Mouse (Mus musculus): Measurements from ENCODE around the gene Fetub. TPM values are rescaled to one million over a fixed set of nuclear protein-coding genes. Genes with fewer than 3 reads are reported as not detected.

Fetub gene
- not detected in 2 replicates for polyA plus RNA-seq (2015; fragmentation: Nextera tagmentation; extraction: Ambion mirVana)

- Histone ChIP-seq H3K4me2 (replicated peaks) (no peak within 1 kb of the TSS; the same call in 1 of the 2 replicates), H3K4me1 (peaks cover 6% of the 10 kb centered on the region; the same call in 1 of the 2 replicates), H3K36me3 (no peaks in the 10 kb centered on the region), H3K27me3 (no peaks in the 10 kb centered on the region), H3K4me3 (no peak within 1 kb of the TSS), H3K27ac (no peak within 1 kb of the TSS), H3K9me3 (no peaks in the 10 kb centered on the region), H3K9ac (no peak within 1 kb of the TSS)
- 93% methylated on average over 5 of the region's 5 CpGs for WGBS
- no peak for ATAC-seq (ENCODE audit: low FRiP score, low read depth)
Observed at GRCm38 (mm10) chr16:22918034-22918433, at the start of gene Fetub. TSS of gene Fetub (plus strand) at chr16:22918334.

GRCm38 (mm10) chr16:22872397-22872796, 45.7 kb upstream of the Fetub start:
- Histone ChIP-seq H3K27ac (no peak overlapping the region), H3K9ac (no peak overlapping the region), H3K4me2 (replicated peaks) (no peak overlapping the region), H3K36me3 (peaks cover 62% of the 10 kb centered on the region), H3K4me3 (no peak overlapping the region), H3K9me3 (no peaks in the 10 kb centered on the region), H3K4me1 (no peaks in the 10 kb centered on the region), H3K27me3 (no peaks in the 10 kb centered on the region)
- ATAC-seq (ENCODE audit: low FRiP score, low read depth): no peak
- WGBS: 96% methylated on average over 8 of the region's 8 CpGs

GRCm38 (mm10) chr16:22873369-22873768, 44.8 kb upstream of the Fetub start:
- Histone ChIP-seq H3K36me3 (peaks cover 53% of the 10 kb centered on the region), H3K9ac (no peak overlapping the region), H3K9me3 (no peaks in the 10 kb centered on the region), H3K27me3 (no peaks in the 10 kb centered on the region), H3K4me3 (no peak overlapping the region), H3K4me2 (replicated peaks) (no peak overlapping the region), H3K27ac (no peak overlapping the region), H3K4me1 (no peaks in the 10 kb centered on the region)
- 78% methylated on average over 4 of the region's 4 CpGs for WGBS
- ATAC-seq (ENCODE audit: low FRiP score, low read depth): no peak

GRCm38 (mm10) chr16:22876218-22877043, 41.7 kb upstream of the Fetub start:
- H3K36me3 ChIP-seq: peaks cover 23% of the 10 kb centered on the region
- H3K27me3 ChIP-seq: no peaks in the 10 kb centered on the region
- no peak overlapping the region for H3K4me3 ChIP-seq
- no peak for ATAC-seq (ENCODE audit: low FRiP score, low read depth)
- no peaks in the 10 kb centered on the region for H3K9me3 ChIP-seq
- H3K4me1 ChIP-seq: peaks cover 11% of the 10 kb centered on the region
- no peak overlapping the region for H3K4me2 ChIP-seq (replicated peaks)
- no peak overlapping the region for H3K27ac ChIP-seq
- H3K9ac ChIP-seq: no peak overlapping the region
- 49% methylated on average over 9 of the region's 9 CpGs for WGBS

GRCm38 (mm10) chr16:22877660-22878390, 40.3 kb upstream of the Fetub start:
- H3K36me3 ChIP-seq: peaks cover 9% of the 10 kb centered on the region
- H3K27me3 ChIP-seq: no peaks in the 10 kb centered on the region
- ATAC-seq (ENCODE audit: low FRiP score, low read depth): no peak
- no peak overlapping the region for H3K9ac ChIP-seq
- peaks cover 12% of the 10 kb centered on the region for H3K4me1 ChIP-seq
- H3K4me3 ChIP-seq: no peak overlapping the region
- WGBS: 75% methylated on average over 11 of the region's 11 CpGs
- H3K27ac ChIP-seq: no peak overlapping the region
- H3K9me3 ChIP-seq: no peaks in the 10 kb centered on the region
- no peak overlapping the region for H3K4me2 ChIP-seq (replicated peaks)

- Histone ChIP-seq H3K9me3 (no peaks in the 10 kb centered on the region), H3K9ac (no peak overlapping the region), H3K27me3 (no peaks in the 10 kb centered on the region), H3K4me1 (peaks cover 12% of the 10 kb centered on the region), H3K4me2 (replicated peaks) (no peak overlapping the region), H3K4me3 (no peak overlapping the region), H3K27ac (no peak overlapping the region), H3K36me3 (no peaks in the 10 kb centered on the region; the same call in 1 of the 2 replicates)
- ATAC-seq (ENCODE audit: low FRiP score, low read depth): no peak
- 74% methylated on average over 7 of the region's 7 CpGs for WGBS
Observed at GRCm38 (mm10) chr16:22878716-22879115, 39.4 kb upstream of the Fetub start.

- Histone ChIP-seq H3K4me3 (no peak overlapping the region), H3K4me1 (peaks cover 12% of the 10 kb centered on the region), H3K27ac (no peak overlapping the region), H3K9me3 (no peaks in the 10 kb centered on the region), H3K4me2 (replicated peaks) (no peak overlapping the region), H3K9ac (no peak overlapping the region), H3K27me3 (no peaks in the 10 kb centered on the region), H3K36me3 (no peaks in the 10 kb centered on the region)
- 68% methylated on average over 7 of the region's 7 CpGs for WGBS
- ATAC-seq (ENCODE audit: low FRiP score, low read depth): no peak
Observed at GRCm38 (mm10) chr16:22879945-22880595, 38.1 kb upstream of the Fetub start.

GRCm38 (mm10) chr16:22880900-22881299, 37.2 kb upstream of the Fetub start:
- Histone ChIP-seq H3K4me1 (peaks cover 12% of the 10 kb centered on the region), H3K27me3 (no peaks in the 10 kb centered on the region), H3K9me3 (no peaks in the 10 kb centered on the region), H3K4me2 (replicated peaks) (peak overlapping the region; percentile 7; the same call in 1 of the 2 replicates), H3K27ac (no peak overlapping the region), H3K9ac (no peak overlapping the region), H3K36me3 (no peaks in the 10 kb centered on the region), H3K4me3 (no peak overlapping the region)
- 6% methylated on average over 6 of the region's 6 CpGs for WGBS
- ATAC-seq (ENCODE audit: low FRiP score, low read depth): no peak

- no peaks in the 10 kb centered on the region for H3K36me3 ChIP-seq
- H3K4me1 ChIP-seq: peaks cover 12% of the 10 kb centered on the region
- no peak overlapping the region; the same call in 1 of the 2 replicates for H3K4me2 ChIP-seq (replicated peaks)
- no peak overlapping the region for H3K4me3 ChIP-seq
- H3K9me3 ChIP-seq: no peaks in the 10 kb centered on the region
- H3K27me3 ChIP-seq: no peaks in the 10 kb centered on the region
- H3K9ac ChIP-seq: no peak overlapping the region
- WGBS: 78% methylated on average over 4 of the region's 4 CpGs
- ATAC-seq (ENCODE audit: low FRiP score, low read depth): no peak
- no peak overlapping the region for H3K27ac ChIP-seq
Observed at GRCm38 (mm10) chr16:22881487-22881886, 36.6 kb upstream of the Fetub start.

GRCm38 (mm10) chr16:22883441-22883840, 34.7 kb upstream of the Fetub start:
- H3K4me3 ChIP-seq: no peak overlapping the region
- H3K27me3 ChIP-seq: no peaks in the 10 kb centered on the region
- no peak for ATAC-seq (ENCODE audit: low FRiP score, low read depth)
- no peak overlapping the region for H3K27ac ChIP-seq
- H3K9me3 ChIP-seq: no peaks in the 10 kb centered on the region
- H3K4me1 ChIP-seq: peaks cover 12% of the 10 kb centered on the region
- 80% methylated on average over 5 of the region's 5 CpGs for WGBS
- no peak overlapping the region for H3K4me2 ChIP-seq (replicated peaks)
- H3K36me3 ChIP-seq: no peaks in the 10 kb centered on the region
- no peak overlapping the region for H3K9ac ChIP-seq

- H3K4me1 ChIP-seq: peaks cover 12% of the 10 kb centered on the region
- no peak overlapping the region for H3K4me3 ChIP-seq
- no peak overlapping the region for H3K4me2 ChIP-seq (replicated peaks)
- no peaks in the 10 kb centered on the region for H3K9me3 ChIP-seq
- no peak overlapping the region for H3K9ac ChIP-seq
- H3K27me3 ChIP-seq: no peaks in the 10 kb centered on the region
- WGBS: 14% methylated on average over 4 of the region's 4 CpGs
- no peak overlapping the region for H3K27ac ChIP-seq
- no peaks in the 10 kb centered on the region for H3K36me3 ChIP-seq
- no peak for ATAC-seq (ENCODE audit: low FRiP score, low read depth)
Observed at GRCm38 (mm10) chr16:22885356-22885755, 32.8 kb upstream of the Fetub start.

- Histone ChIP-seq H3K9ac (no peak overlapping the region), H3K4me1 (no peaks in the 10 kb centered on the region), H3K27ac (no peak overlapping the region), H3K4me3 (no peak overlapping the region), H3K4me2 (replicated peaks) (no peak overlapping the region), H3K9me3 (no peaks in the 10 kb centered on the region), H3K36me3 (no peaks in the 10 kb centered on the region), H3K27me3 (no peaks in the 10 kb centered on the region)
- ATAC-seq (ENCODE audit: low FRiP score, low read depth): no peak
- WGBS: 73% methylated on average over 3 of the region's 3 CpGs
Observed at GRCm38 (mm10) chr16:22886726-22887125, 31.4 kb upstream of the Fetub start.
